Mouse (Mus musculus) MEL (cell line): ENCODE measurements around the gene Kcnn1.

Source experiments
- CTCF ChIP-seq, 3 experiments: IDR thresholded peaks in 2 of 3; conservative IDR thresholded peaks in 1 of 3; 2 replicates each; pipeline ENCODE4 v1.5.1; 2011 to 2012; ENCODE audit warnings: low read length in 3 of 3, low read depth in 2 of 3, mild to moderate bottlenecking in 2 of 3, improper control_type of control experiment in 1 of 3, inconsistent platforms in 1 of 3, mixed read lengths in 1 of 3, moderate library complexity in 1 of 3; ENCODE audit not compliant: control insufficient read depth in 1 of 3, insufficient read depth in 1 of 3, poor library complexity in 1 of 3, severe bottlenecking in 1 of 3
- GABPA ChIP-seq: IDR thresholded peaks from 2 replicates; pipeline ENCODE4 v1.6.1; 2012; ENCODE audit warnings: low read depth, mild to moderate bottlenecking, inconsistent platforms, low read length, improper control_type of control experiment, moderate library complexity
- GATA1 ChIP-seq: IDR thresholded peaks from 2 replicates; pipeline ENCODE4 v1.6.1; 2011; ENCODE audit warnings: low read depth, low read length, improper control_type of control experiment
- KAT2A ChIP-seq: conservative IDR thresholded peaks from 2 replicates; pipeline ENCODE4 v1.6.1; 2012; ENCODE audit warnings: low read depth, low read length, improper control_type of control experiment, inconsistent platforms
- MAX ChIP-seq: IDR thresholded peaks from 2 replicates; pipeline ENCODE4 v1.6.1; 2011; ENCODE audit warnings: low read length, improper control_type of control experiment
- MAZ ChIP-seq: IDR thresholded peaks from 2 replicates; pipeline ENCODE4 v1.6.1; 2012; ENCODE audit warnings: low read depth, mild to moderate bottlenecking, inconsistent platforms, low read length, improper control_type of control experiment
- NELFE ChIP-seq: IDR thresholded peaks from 2 replicates; pipeline ENCODE4 v1.6.1; 2011; ENCODE audit warnings: low read depth, low read length, improper control_type of control experiment
- POLR2A ChIP-seq, 2 experiments: IDR thresholded peaks; 2 replicates each; pipeline ENCODE4 v1.6.1; 2011 to 2012; ENCODE audit warnings: low read length in 2 of 2, mild to moderate bottlenecking in 2 of 2, control low read depth in 1 of 2, improper control_type of control experiment in 1 of 2, low read depth in 1 of 2, moderate library complexity in 1 of 2; ENCODE audit not compliant: control insufficient read depth in 1 of 2, insufficient read depth in 1 of 2, poor library complexity in 1 of 2
- POLR2AphosphoS5 ChIP-seq: IDR thresholded peaks from 2 replicates; pipeline ENCODE4 v1.6.1; 2012; ENCODE audit warnings: low read depth, borderline replicate concordance, mild to moderate bottlenecking, inconsistent platforms, low read length, moderate library complexity, mixed read lengths
- RCOR1 ChIP-seq: IDR thresholded peaks from 2 replicates; pipeline ENCODE4 v1.6.1; 2012; ENCODE audit warnings: low read depth, mild to moderate bottlenecking, inconsistent platforms, low read length, improper control_type of control experiment
- SIN3A ChIP-seq: IDR thresholded peaks from 2 replicates; pipeline ENCODE4 v1.6.1; 2012; ENCODE audit warnings: low read length, improper control_type of control experiment, inconsistent platforms
- TCF12 ChIP-seq: IDR thresholded peaks from 2 replicates; pipeline ENCODE4 v1.6.1; 2014; ENCODE audit warnings: low read depth, mild to moderate bottlenecking, inconsistent platforms, low read length, improper control_type of control experiment, moderate library complexity
- UBTF ChIP-seq: IDR thresholded peaks from 2 replicates; pipeline ENCODE4 v1.6.1; 2012; ENCODE audit warnings: low read depth, mild to moderate bottlenecking, inconsistent platforms, low read length, improper control_type of control experiment, moderate library complexity, borderline replicate concordance; ENCODE audit not compliant: insufficient read depth

DNA sequence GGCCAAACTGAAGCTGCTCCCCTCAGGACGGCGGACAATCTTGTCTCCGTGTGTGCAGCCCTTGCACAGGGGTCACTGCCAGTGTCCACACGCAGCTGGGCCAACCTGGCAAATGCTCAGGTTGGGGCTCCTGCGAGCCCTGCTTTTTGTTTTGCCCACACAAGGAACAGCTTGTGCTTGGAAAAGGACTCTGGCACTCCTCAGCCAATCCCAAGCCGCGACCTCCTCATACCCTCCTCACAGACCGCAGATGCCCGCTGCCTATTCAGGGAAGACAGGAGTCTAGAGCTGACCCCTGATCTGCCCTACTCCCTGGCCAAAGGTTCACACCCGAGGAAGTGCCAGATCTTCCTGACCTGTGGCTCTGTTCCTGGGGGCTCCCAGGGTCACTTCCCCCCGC is 30.7 kb downstream of the Kcnn1 start:
- TF ChIP-seq NELFE (no peak), GABPA (no peak), CTCF (IDR thresholded peaks at IDR 0.05 in 2 of 3, conservative IDR thresholded peaks at IDR 0.05 in 1 of 3; ENCODE audit: control insufficient read depth in 1 of 3, insufficient read depth in 1 of 3, low read depth in 2 of 3, low read length in 3 of 3, poor library complexity in 1 of 3, severe bottlenecking in 1 of 3) (no peak), POLR2A (IDR thresholded peaks at IDR 0.05; ENCODE audit: control insufficient read depth in 1 of 2, insufficient read depth in 1 of 2, low read depth in 1 of 2, low read length in 2 of 2, poor library complexity in 1 of 2) (no peak), POLR2AphosphoS5 (no peak), RCOR1 (no peak), MAX (no peak), GATA1 (no peak), SIN3A (no peak), UBTF (no peak), TCF12 (no peak), MAZ (no peak), KAT2A (no peak)
